Mouse (Mus musculus): ENCODE results near the gene Lgalsl.

Lgalsl gene

GRCm38 (mm10) chr11:20782620-20783019 lies 48.2 kb downstream of the Lgalsl start:
- DNase-seq (ENCODE audit: low spot score): no peak

GRCm38 (mm10) chr11:20780312-20780711 lies 50.5 kb downstream of the Lgalsl start:
- DNase-seq (ENCODE audit: low spot score): no peak

- peak; percentile 34 for DNase-seq (ENCODE audit: low spot score)
These were observed 51.8 kb downstream of the Lgalsl start for GRCm38 (mm10) chr11:20778861-20779563.

DNA sequence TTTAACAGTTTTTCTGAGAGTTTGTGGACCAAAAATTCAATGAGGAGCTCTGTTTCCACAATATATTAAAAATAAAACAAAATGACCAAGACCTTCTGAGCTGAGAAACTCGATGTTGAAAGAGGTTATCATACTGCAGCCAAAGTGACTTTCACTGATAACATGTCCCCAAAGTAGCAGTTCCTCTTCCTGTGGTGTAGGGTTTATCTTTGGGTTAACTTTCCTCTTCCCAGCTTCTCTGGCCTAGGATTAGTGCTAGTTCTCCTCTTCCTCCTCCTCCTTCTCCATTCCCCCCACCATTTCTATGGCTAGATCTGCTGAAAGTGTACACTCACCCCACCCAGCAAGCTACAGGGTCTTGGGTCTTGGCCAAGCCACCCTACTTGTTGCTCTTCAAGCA lies 52.6 kb downstream of the Lgalsl start:
- DNase-seq (ENCODE audit: low spot score): no peak

DNA sequence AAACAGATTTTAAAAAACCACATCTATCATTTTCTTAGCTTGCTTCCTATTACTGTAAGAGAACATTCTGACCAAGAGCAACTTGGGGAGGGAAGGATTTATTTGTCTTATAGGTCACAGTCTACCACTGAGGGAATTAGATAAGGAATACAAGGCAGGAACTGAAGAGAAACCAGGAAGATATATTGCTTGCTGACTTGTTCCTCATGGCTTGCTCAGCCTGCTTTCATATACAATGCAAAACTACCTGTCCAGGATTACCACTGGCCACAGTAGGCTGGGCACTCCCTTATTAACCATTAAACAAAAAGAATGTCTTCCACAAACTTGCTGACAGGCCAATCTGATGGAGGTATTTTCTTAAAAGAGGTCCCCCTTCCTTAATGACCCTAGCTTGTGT lies 54.2 kb downstream of the Lgalsl start:
- DNase-seq (ENCODE audit: low spot score): no peak
